Mouse (Mus musculus): ENCODE measurements at regions not wholly inside any gene's neighbourhood (a gene's known extent, or its start where the extent isn't known, plus 50 kb on each side); places are given as distances from the start of the nearest gene placed in this dataset.

DNA sequence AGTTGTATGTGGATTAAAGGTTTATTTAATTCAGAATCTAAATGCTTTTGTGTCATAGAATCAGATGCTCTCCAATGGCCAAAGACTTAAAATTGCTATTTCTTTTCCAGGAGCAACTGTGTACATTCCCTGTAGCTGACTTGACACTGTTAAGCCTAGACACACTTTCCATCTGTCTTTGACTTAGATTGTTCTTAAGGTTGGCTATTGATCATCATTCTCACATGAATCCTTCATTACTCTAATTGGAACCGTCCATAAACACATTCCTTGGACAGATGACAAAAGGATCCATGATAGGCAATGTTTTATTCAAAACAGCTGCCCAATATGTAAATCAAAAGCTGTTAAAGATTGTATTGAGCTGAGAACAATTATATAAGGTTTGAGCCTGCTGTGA is 442.8 kb downstream of the Bmp2 start:
- TF ChIP-seq POLR2A (IDR thresholded peaks at IDR 0.05; ENCODE audit: insufficient read depth, low read depth, low read length): no peak
- no peak for TF ChIP-seq EP300 (IDR thresholded peaks at IDR 0.05; ENCODE audit: insufficient read depth, low read depth, low read length)

Data from heart, adult 2 months (tissue).